Mouse (Mus musculus) embryonic fibroblast, embryonic 13.5 days (primary cell): ENCODE results near the gene Mapk10. TPM values are rescaled to one million over a fixed set of nuclear protein-coding genes. Genes with fewer than 3 reads are reported as not detected.

Experiments
- H3K27ac ChIP-seq: 2 replicates; pipeline ENCODE4 v1.5.1; 2012; ENCODE audit warnings: low read length, control low read depth, inconsistent platforms; ENCODE audit not compliant: insufficient read depth
- H3K4me1 ChIP-seq: 2 replicates; pipeline ENCODE4 v1.6.1; 2011; ENCODE audit warnings: low read length; ENCODE audit not compliant: control insufficient read depth, insufficient read depth
- H3K4me3 ChIP-seq: 2 replicates; pipeline ENCODE4 v1.5.1; 2011; ENCODE audit warnings: mild to moderate bottlenecking, control low read depth, low read length; ENCODE audit not compliant: insufficient read depth
- CTCF ChIP-seq: IDR thresholded peaks from 2 replicates; pipeline ENCODE4 v1.5.1; 2011; ENCODE audit warnings: mild to moderate bottlenecking, control low read depth, low read length, moderate library complexity, borderline replicate concordance; ENCODE audit not compliant: insufficient read depth
- POLR2A ChIP-seq: IDR thresholded peaks from 2 replicates; pipeline ENCODE4 v1.6.1; 2011; ENCODE audit warnings: low read depth, mild to moderate bottlenecking, control low read depth, low read length, moderate library complexity
- polyA plus RNA-seq: library from polyadenylated mRNA; stranded (reverse); fragments of >200 nt; gene quantifications from 2 replicates; pipeline ENCODE4 v1.2.4, GENCODE M21; 2011; ENCODE audit warnings: low read depth; ENCODE audit not compliant: missing spikeins, insufficient read length

The Mapk10 gene
- polyA plus RNA-seq, 1 experiment, result 0.16 TPM

- TF ChIP-seq CTCF, result no peak
- no peak for TF ChIP-seq POLR2A
- Histone ChIP-seq H3K4me3 (no peak overlapping the region), H3K4me1 (0 out of 2 replicates have a peak, but pooled peaks cover 2% of the 10 kb centered on the region), H3K27ac (no peak overlapping the region)
These were observed 2.3 kb downstream of the Mapk10 start for GRCm38 (mm10) chr5:103208869-103209268.

GRCm38 (mm10) chr5:103208021-103208511 is 3.1 kb downstream of the Mapk10 start:
- Histone ChIP-seq H3K4me1 (0 out of 2 replicates have a peak, but pooled peaks cover 2% of the 10 kb centered on the region), H3K4me3 (no peak overlapping the region), H3K27ac (no peak overlapping the region)
- TF ChIP-seq POLR2A (no peak), CTCF (no peak)

- Histone ChIP-seq H3K4me1 (no peaks in the 10 kb centered on the region), H3K4me3 (no peak overlapping the region), H3K27ac (no peak overlapping the region)
- TF ChIP-seq CTCF (no peak), POLR2A (no peak)
These were observed 13.3 kb downstream of the Mapk10 start for GRCm38 (mm10) chr5:103197796-103198325.

- no peaks in the 10 kb centered on the region for H3K4me1 ChIP-seq
- TF ChIP-seq CTCF (no peak), POLR2A (no peak)
These were observed 16.6 kb downstream of the Mapk10 start for GRCm38 (mm10) chr5:103194549-103194948.

DNA sequence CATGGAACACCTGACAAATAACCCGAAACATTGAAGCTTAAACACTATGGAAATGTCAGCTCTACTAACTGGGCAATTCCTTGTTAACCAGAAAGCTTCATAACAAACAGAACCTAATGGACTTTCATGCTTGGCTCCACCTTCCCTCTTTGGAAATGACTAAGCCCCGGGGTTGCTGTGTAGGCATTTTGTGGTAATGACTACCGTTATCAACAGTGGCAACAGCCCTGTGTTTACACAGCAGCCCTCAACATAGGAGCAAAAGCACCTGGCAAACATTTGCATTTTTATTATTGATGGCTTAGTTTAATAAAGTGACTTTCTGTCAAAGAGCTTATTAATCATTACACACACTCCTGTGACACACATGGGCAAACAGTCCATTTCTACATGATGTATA is 17.4 kb downstream of the Mapk10 start:
- Histone ChIP-seq H3K4me1 (no peaks in the 10 kb centered on the region), H3K4me3 (no peak overlapping the region), H3K27ac (no peak overlapping the region)
- no peak for TF ChIP-seq CTCF

More at GRCm38 (mm10) chr5:103194549-103194948, 16.6 kb downstream of the Mapk10 start:
- no peak overlapping the region for H3K4me3 ChIP-seq
- H3K27ac ChIP-seq, result no peak overlapping the region

DNA sequence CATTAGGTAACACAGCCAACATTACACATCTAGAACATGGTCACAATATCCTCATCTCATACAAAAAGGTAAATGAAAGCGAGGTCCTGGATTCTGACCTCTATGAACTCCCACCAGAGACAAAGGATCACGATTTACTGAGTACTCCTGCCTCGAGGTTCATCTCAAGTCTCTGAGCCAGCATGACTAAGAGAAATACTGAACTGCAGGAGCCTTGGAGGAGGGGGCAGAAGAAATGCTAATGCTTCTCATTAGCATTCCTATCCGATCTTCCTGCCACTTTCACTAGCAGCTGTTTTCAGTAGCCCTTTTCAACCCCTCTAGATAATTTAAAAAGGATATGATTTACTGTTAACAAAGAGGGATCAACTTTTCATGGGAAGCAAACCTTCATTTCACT is 19.6 kb downstream of the Mapk10 start:
- TF ChIP-seq POLR2A (no peak), CTCF (no peak)
- H3K4me3 ChIP-seq, result no peak overlapping the region
- no peak overlapping the region for H3K27ac ChIP-seq
- no peaks in the 10 kb centered on the region for H3K4me1 ChIP-seq

DNA sequence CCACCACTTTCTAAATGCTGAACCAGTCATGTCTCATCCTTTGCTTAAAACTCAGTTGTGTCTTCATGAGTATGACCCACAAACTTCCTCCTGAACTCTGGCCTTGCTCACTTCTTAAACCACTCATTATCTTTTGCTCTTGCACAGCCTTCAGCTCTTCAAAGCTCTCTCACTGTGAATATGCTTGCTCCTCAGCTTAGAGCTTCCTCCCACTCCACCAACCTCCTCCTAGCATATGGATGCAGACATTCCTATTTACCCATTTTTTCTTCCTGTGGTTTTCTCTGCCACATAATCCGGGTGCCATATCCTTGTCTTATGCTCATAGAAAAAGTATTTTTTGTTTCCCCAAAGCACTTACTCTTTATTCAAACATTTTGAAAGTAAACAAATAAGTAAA is 26.9 kb downstream of the Mapk10 start:
- no peak overlapping the region for H3K27ac ChIP-seq
- H3K4me1 ChIP-seq, result no peaks in the 10 kb centered on the region
- TF ChIP-seq CTCF (no peak), POLR2A (no peak)
- H3K4me3 ChIP-seq, result no peak overlapping the region

- no peaks in the 10 kb centered on the region for H3K4me1 ChIP-seq
- no peak overlapping the region for H3K27ac ChIP-seq
- TF ChIP-seq POLR2A (no peak), CTCF (no peak)
- H3K4me3 ChIP-seq, result no peak overlapping the region
These were observed 29.5 kb downstream of the Mapk10 start for GRCm38 (mm10) chr5:103181622-103182021.

- no peak for TF ChIP-seq POLR2A
- no peak for TF ChIP-seq CTCF
- Histone ChIP-seq H3K4me3 (no peak overlapping the region), H3K4me1 (no peaks in the 10 kb centered on the region), H3K27ac (no peak overlapping the region)
These were observed 34.1 kb downstream of the Mapk10 start for GRCm38 (mm10) chr5:103177010-103177409.

- no peaks in the 10 kb centered on the region for H3K4me1 ChIP-seq
- no peak overlapping the region for H3K4me3 ChIP-seq
- no peak overlapping the region for H3K27ac ChIP-seq
- TF ChIP-seq CTCF, result no peak
- TF ChIP-seq POLR2A, result no peak
These were observed 35.1 kb downstream of the Mapk10 start for GRCm38 (mm10) chr5:103175989-103176388.
